Mouse (Mus musculus) liver, embryonic 12.5 days (tissue): ENCODE results near the gene Slc27a4. TPM values are rescaled to one million over a fixed set of nuclear protein-coding genes. Genes with fewer than 3 reads are reported as not detected.

Experiments
- ATAC-seq: fragments of 200-750 bp; cut with Nextera tagmentation; 2 replicates; pipeline ENCODE4 v1.8.0; 2017; ENCODE audit warnings: moderate number of reproducible peaks, mild to moderate bottlenecking, moderate library complexity
- H3K27ac ChIP-seq: fragments of 300-500 bp; sonication (generic); 2 replicates; pipeline ENCODE4 v1.5.1; 2016; ENCODE audit warnings: mild to moderate bottlenecking
- H3K27me3 ChIP-seq: fragments of 300-500 bp; sonication (generic); replicated peaks from 2 replicates; pipeline ENCODE4 v1.6.1; 2016; ENCODE audit warnings: mild to moderate bottlenecking, moderate library complexity
- H3K36me3 ChIP-seq: fragments of 300-500 bp; sonication (generic); 2 replicates; pipeline ENCODE4 v1.6.1; 2016; ENCODE audit warnings: mild to moderate bottlenecking, moderate library complexity
- H3K4me1 ChIP-seq: fragments of 300-500 bp; sonication (generic); 2 replicates; pipeline ENCODE4 v1.6.1; 2016
- H3K4me2 ChIP-seq: fragments of 300-500 bp; sonication (generic); 2 replicates; pipeline ENCODE4 v1.6.1; 2016; ENCODE audit warnings: mild to moderate bottlenecking, moderate library complexity
- H3K4me3 ChIP-seq: fragments of 300-500 bp; sonication (generic); 2 replicates; pipeline ENCODE4 v1.5.1; 2016; ENCODE audit warnings: mild to moderate bottlenecking, moderate library complexity
- H3K9ac ChIP-seq: fragments of 300-500 bp; sonication (generic); 2 replicates; pipeline ENCODE4 v1.6.1; 2016; ENCODE audit warnings: mild to moderate bottlenecking, moderate library complexity
- H3K9me3 ChIP-seq: fragments of 300-500 bp; sonication (generic); replicated peaks from 2 replicates; pipeline ENCODE4 v1.6.1; 2016; ENCODE audit warnings: mild to moderate bottlenecking, moderate library complexity
- WGBS: fragments of 180-500 bp; shearing (Covaris S2); methylation state at CpG from one replicate; pipeline ENCODE4 v1.1.7; 2016; ENCODE audit not compliant: insufficient replicate concordance; 5-methylcytosine and 5-hydroxymethylcytosine counted together
- polyA plus RNA-seq: library from polyadenylated mRNA; unstranded; fragments of >200 nt; fragmentation: Nextera tagmentation; extraction: Ambion mirVana; gene quantifications from 2 replicates; pipeline ENCODE4 v1.2.1, GENCODE M21; 2016

The Slc27a4 gene
- polyA plus RNA-seq, 1 experiment from 2014 or later = 4.3 TPM

GRCm38 (mm10) chr2:29849841-29850480 is 47.5 kb downstream of the Slc27a4 start:
- Histone ChIP-seq H3K27ac (no peak overlapping the region), H3K27me3 (peaks cover 53% of the 10 kb centered on the region), H3K4me1 (peaks cover 17% of the 10 kb centered on the region; the same call in 1 of the 2 replicates), H3K9me3 (no peaks in the 10 kb centered on the region), H3K36me3 (peaks cover 7% of the 10 kb centered on the region; the same call in 1 of the 2 replicates), H3K9ac (no peak overlapping the region), H3K4me3 (no peak overlapping the region), H3K4me2 (no peak overlapping the region)
- no peak for ATAC-seq
- 40% methylated on average over 5 of the region's 5 CpGs for WGBS

GRCm38 (mm10) chr2:29852957-29853485 is 50.6 kb downstream of the Slc27a4 start:
- no peak for ATAC-seq

GRCm38 (mm10) chr2:29853736-29854135 is 51.3 kb downstream of the Slc27a4 start:
- H3K9ac ChIP-seq = no peak overlapping the region
- H3K4me2 ChIP-seq = no peak overlapping the region
- H3K4me1 ChIP-seq = peaks cover 10% of the 10 kb centered on the region; the same call in 1 of the 2 replicates
- WGBS = 65% methylated on average over 5 of the region's 5 CpGs
- no peaks in the 10 kb centered on the region for H3K9me3 ChIP-seq
- H3K27ac ChIP-seq = no peak overlapping the region
- H3K4me3 ChIP-seq = no peak overlapping the region
- no peaks in the 10 kb centered on the region for H3K36me3 ChIP-seq
- peaks cover 46% of the 10 kb centered on the region for H3K27me3 ChIP-seq
- ATAC-seq = no peak

More at GRCm38 (mm10) chr2:29852957-29853485, 50.6 kb downstream of the Slc27a4 start:
- H3K4me2 ChIP-seq = no peak overlapping the region
- no peak overlapping the region for H3K27ac ChIP-seq
- no peaks in the 10 kb centered on the region for H3K36me3 ChIP-seq
- whole genome bisulfite sequencing = 50% methylated on average over 4 of the region's 4 CpGs
- peaks cover 46% of the 10 kb centered on the region for H3K27me3 ChIP-seq
- H3K9ac ChIP-seq = no peak overlapping the region
- H3K4me3 ChIP-seq = no peak overlapping the region
- H3K4me1 ChIP-seq = peaks cover 10% of the 10 kb centered on the region; the same call in 1 of the 2 replicates
- no peaks in the 10 kb centered on the region for H3K9me3 ChIP-seq

- peaks cover 48% of the 10 kb centered on the region for H3K27me3 ChIP-seq
- H3K4me2 ChIP-seq = no peak overlapping the region
- H3K4me1 ChIP-seq = peaks cover 10% of the 10 kb centered on the region; the same call in 1 of the 2 replicates
- no peak overlapping the region for H3K4me3 ChIP-seq
- no peak overlapping the region for H3K9ac ChIP-seq
- 65% methylated on average over 10 of the region's 10 CpGs for WGBS
- no peaks in the 10 kb centered on the region for H3K36me3 ChIP-seq
- ATAC-seq = no peak
- H3K27ac ChIP-seq = no peak overlapping the region
- H3K9me3 ChIP-seq = no peaks in the 10 kb centered on the region
Measured at GRCm38 (mm10) chr2:29855585-29856210, 53.3 kb downstream of the Slc27a4 start.

GRCm38 (mm10) chr2:29856451-29857260 is 54.2 kb downstream of the Slc27a4 start:
- Histone ChIP-seq H3K9me3 (no peaks in the 10 kb centered on the region), H3K27ac (no peak overlapping the region), H3K4me1 (peaks cover 10% of the 10 kb centered on the region; the same call in 1 of the 2 replicates), H3K36me3 (no peaks in the 10 kb centered on the region), H3K4me3 (no peak overlapping the region), H3K4me2 (no peak overlapping the region), H3K27me3 (peaks cover 43% of the 10 kb centered on the region), H3K9ac (no peak overlapping the region)
- no peak for ATAC-seq
- WGBS = 50% methylated on average over 19 of the region's 19 CpGs

GRCm38 (mm10) chr2:29857341-29857740 is 54.9 kb downstream of the Slc27a4 start:
- no peaks in the 10 kb centered on the region for H3K36me3 ChIP-seq
- no peak overlapping the region for H3K4me2 ChIP-seq
- H3K4me1 ChIP-seq = peaks cover 10% of the 10 kb centered on the region; the same call in 1 of the 2 replicates
- no peak overlapping the region for H3K27ac ChIP-seq
- 34% methylated on average over 2 of the region's 2 CpGs for WGBS
- no peak for ATAC-seq
- H3K27me3 ChIP-seq = peaks cover 43% of the 10 kb centered on the region
- no peak overlapping the region for H3K9ac ChIP-seq
- no peaks in the 10 kb centered on the region for H3K9me3 ChIP-seq
- no peak overlapping the region for H3K4me3 ChIP-seq

GRCm38 (mm10) chr2:29857967-29858366 is 55.5 kb downstream of the Slc27a4 start:
- no peak overlapping the region for H3K9ac ChIP-seq
- no peaks in the 10 kb centered on the region for H3K36me3 ChIP-seq
- no peak for ATAC-seq
- no peak overlapping the region for H3K4me3 ChIP-seq
- H3K27me3 ChIP-seq = peaks cover 43% of the 10 kb centered on the region
- peaks cover 10% of the 10 kb centered on the region; the same call in 1 of the 2 replicates for H3K4me1 ChIP-seq
- no peak overlapping the region for H3K27ac ChIP-seq
- 53% methylated on average over 5 of the region's 5 CpGs for WGBS
- no peaks in the 10 kb centered on the region for H3K9me3 ChIP-seq
- H3K4me2 ChIP-seq = no peak overlapping the region

- peaks cover 4% of the 10 kb centered on the region; the same call in 1 of the 2 replicates for H3K4me1 ChIP-seq
- no peaks in the 10 kb centered on the region for H3K9me3 ChIP-seq
- no peak overlapping the region for H3K9ac ChIP-seq
- peaks cover 42% of the 10 kb centered on the region for H3K27me3 ChIP-seq
- H3K4me2 ChIP-seq = no peak overlapping the region
- 9% methylated on average over 5 of the region's 5 CpGs for WGBS
- ATAC-seq = no peak
- no peaks in the 10 kb centered on the region for H3K36me3 ChIP-seq
- H3K27ac ChIP-seq = no peak overlapping the region
- H3K4me3 ChIP-seq = no peak overlapping the region
Measured at GRCm38 (mm10) chr2:29858748-29859473, 56.5 kb downstream of the Slc27a4 start.

- Histone ChIP-seq H3K36me3 (no peaks in the 10 kb centered on the region), H3K27me3 (peaks cover 6% of the 10 kb centered on the region; the same call in 1 of the 2 replicates), H3K4me1 (peaks cover 12% of the 10 kb centered on the region), H3K9me3 (no peaks in the 10 kb centered on the region), H3K9ac (no peak overlapping the region), H3K4me2 (no peak overlapping the region), H3K4me3 (no peak overlapping the region), H3K27ac (no peak overlapping the region)
- no peak for ATAC-seq
- 58% methylated on average over 4 of the region's 4 CpGs for whole genome bisulfite sequencing
Measured at GRCm38 (mm10) chr2:29865125-29865524, 62.7 kb downstream of the Slc27a4 start.
